Mouse (Mus musculus): ENCODE results near the gene Ttll7.

DNA sequence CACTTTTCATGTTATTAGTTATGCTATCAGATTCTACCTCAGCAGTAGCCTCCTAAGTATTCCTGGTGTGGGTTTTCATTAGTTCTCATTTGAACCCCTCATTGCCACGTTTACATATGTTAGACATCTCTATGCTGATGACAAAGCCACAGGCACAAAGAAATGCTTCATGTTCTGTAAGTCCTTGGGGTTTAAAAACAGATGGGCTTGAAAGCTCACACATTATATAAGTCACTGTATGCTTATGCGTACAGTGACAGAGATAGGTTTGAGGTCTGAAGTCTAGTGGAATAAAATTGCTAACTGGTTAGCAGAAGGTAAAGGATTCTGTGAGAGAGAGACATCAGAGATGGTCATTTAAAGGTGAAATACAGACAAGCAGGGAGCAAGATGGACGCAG lies 149.4 kb downstream of the Ttll7 start:
- TF ChIP-seq CTCF (IDR thresholded peaks at IDR 0.05; ENCODE audit: extremely low read depth, insufficient read length, insufficient replicate concordance, low read depth, low read length): no peak
- no peak for TF ChIP-seq POLR2A (IDR thresholded peaks at IDR 0.05; ENCODE audit: low read depth, low read length)

All from small intestine, adult 2 months (tissue).